Mouse (Mus musculus): ENCODE data around the gene Ubiad1.
A peak's percentile ranks its signal among the peaks of the same experiment; 100 is the strongest.

Gene Ubiad1

GRCm38 (mm10) chr4:148453707-148454106 is 9.1 kb upstream of the Ubiad1 start:
- DNase-seq (ENCODE audit: low spot score): no peak

- DNase-seq (ENCODE audit: low spot score): peak; percentile 49
Measured at GRCm38 (mm10) chr4:148448853-148449245, 4.3 kb upstream of the Ubiad1 start.

GRCm38 (mm10) chr4:148448179-148448852 is 3.7 kb upstream of the Ubiad1 start, which contains the start of gene Mtor:
Gene Mtor (plus strand): TSS chr4:148448611.
- peak; percentile 98 for DNase-seq (ENCODE audit: low spot score)

GRCm38 (mm10) chr4:148442598-148442997 is 2.0 kb downstream of the Ubiad1 start:
- no peak for DNase-seq (ENCODE audit: low spot score)

GRCm38 (mm10) chr4:148441931-148442330 is 2.6 kb downstream of the Ubiad1 start:
- DNase-seq (ENCODE audit: low spot score): no peak

- peak; percentile 57 for DNase-seq (ENCODE audit: low spot score)
Measured at GRCm38 (mm10) chr4:148435657-148436330, 8.8 kb downstream of the Ubiad1 start.

GRCm38 (mm10) chr4:148435106-148435505 is 9.5 kb downstream of the Ubiad1 start:
- no peak for DNase-seq (ENCODE audit: low spot score)

- DNase-seq (ENCODE audit: low spot score): no peak
Measured at GRCm38 (mm10) chr4:148434554-148434953, 10.0 kb downstream of the Ubiad1 start.

GRCm38 (mm10) chr4:148433813-148434212 is 10.8 kb downstream of the Ubiad1 start:
- DNase-seq (ENCODE audit: low spot score): no peak

GRCm38 (mm10) chr4:148433336-148433735 is 11.2 kb downstream of the Ubiad1 start:
- no peak for DNase-seq (ENCODE audit: low spot score)

GRCm38 (mm10) chr4:148432488-148432887 is 12.1 kb downstream of the Ubiad1 start:
- no peak for DNase-seq (ENCODE audit: low spot score)

GRCm38 (mm10) chr4:148430880-148431519 is 13.6 kb downstream of the Ubiad1 start:
- no peak for DNase-seq (ENCODE audit: low spot score)

- DNase-seq (ENCODE audit: low spot score): peak; percentile 74
Measured at GRCm38 (mm10) chr4:148429686-148430085, 14.9 kb downstream of the Ubiad1 start.

- no peak for DNase-seq (ENCODE audit: low spot score)
Measured at GRCm38 (mm10) chr4:148429121-148429520, 15.4 kb downstream of the Ubiad1 start.

GRCm38 (mm10) chr4:148428544-148428943 is 16.0 kb downstream of the Ubiad1 start:
- no peak for DNase-seq (ENCODE audit: low spot score)

- DNase-seq (ENCODE audit: low spot score): no peak
Measured at GRCm38 (mm10) chr4:148426950-148427850, 17.4 kb downstream of the Ubiad1 start.

GRCm38 (mm10) chr4:148417559-148417958 is 27.0 kb downstream of the Ubiad1 start:
- DNase-seq (ENCODE audit: low spot score): no peak

GRCm38 (mm10) chr4:148417074-148417526 is 27.5 kb downstream of the Ubiad1 start:
- no peak for DNase-seq (ENCODE audit: low spot score)

GRCm38 (mm10) chr4:148415575-148415974 is 29.0 kb downstream of the Ubiad1 start:
- DNase-seq (ENCODE audit: low spot score): no peak

GRCm38 (mm10) chr4:148408256-148408975 is 36.2 kb downstream of the Ubiad1 start:
- no peak for DNase-seq (ENCODE audit: low spot score)

- DNase-seq (ENCODE audit: low spot score): no peak
Measured at GRCm38 (mm10) chr4:148405255-148405788, 39.2 kb downstream of the Ubiad1 start.

Data from MN1 (cell line).